Mouse (Mus musculus): ENCODE data around the gene Oaz2. TPM values are rescaled to one million over a fixed set of nuclear protein-coding genes. Genes with fewer than 3 reads are reported as not detected.

The Oaz2 gene
- total and polyA plus RNA-seq, 3 experiments, result 30.2 to 61.4 (median 35.3) TPM

DNA sequence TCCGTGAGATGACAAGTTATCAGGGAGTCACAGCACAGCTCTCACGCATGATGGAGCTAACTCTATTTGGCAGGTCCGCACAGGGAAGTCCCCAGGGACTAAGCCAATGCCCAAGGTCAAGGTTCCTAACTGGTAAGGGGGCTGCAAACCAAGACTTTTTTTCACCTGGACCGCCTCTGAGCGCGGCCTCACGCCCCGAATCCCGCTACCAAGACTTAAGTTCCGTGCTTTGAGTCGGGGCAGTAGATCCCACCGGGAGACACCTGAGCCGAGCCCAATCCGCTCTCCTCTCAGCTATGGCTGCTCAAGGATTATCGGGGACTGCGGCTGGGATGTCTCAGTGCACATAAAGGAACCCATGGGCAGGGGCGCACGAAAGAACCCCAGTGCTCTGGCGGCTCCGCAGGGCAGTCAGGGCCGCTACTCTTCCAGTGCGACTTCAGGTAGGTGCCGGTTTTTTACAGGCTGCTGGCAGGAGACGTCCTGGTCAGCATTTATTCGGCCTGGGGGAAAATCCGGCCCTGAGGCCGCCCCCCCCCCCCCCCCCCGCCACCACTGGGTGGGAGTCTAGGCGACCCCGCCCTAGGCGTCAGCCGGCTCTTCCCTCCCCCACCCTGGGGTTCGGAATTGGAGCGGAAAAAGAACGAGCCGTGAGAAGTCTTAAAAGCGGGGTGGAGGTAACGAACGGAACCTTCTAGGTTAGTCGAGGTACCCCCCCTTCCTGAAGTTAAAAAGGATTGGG lies 38.6 kb upstream of the Oaz2 start, which contains the start of gene Rbpms2:
Rbpms2 (plus strand) TSS at position 624 of the 742 bp plus-strand sequence.
- peaks cover 24% of the 10 kb centered on the region for H3K27me3 ChIP-seq (replicated peaks)
- H3K79me2 ChIP-seq (replicated peaks; ENCODE audit: control insufficient read depth, extremely low read depth, insufficient read depth, poor library complexity, severe bottlenecking), result no peaks in the 10 kb centered on the region
- no peak within 1 kb of the TSS for H3K27ac ChIP-seq (ENCODE audit: insufficient read depth, low read depth)
- no peak for DNase-seq (ENCODE audit: extremely low read depth)
- dilution Hi-C loops (cut with MboI; ENCODE audit: extremely low pct_ligation_motif_present, extremely low pct_unique_long_range_greater_than_20kb, low sequenced_read_pairs), result no loop called here
- H3K36me3 ChIP-seq (replicated peaks in 1 of 2; ENCODE audit: control insufficient read depth in 1 of 2, insufficient read depth in 1 of 2, low read length in 1 of 2), result no peaks in the 10 kb centered on the region
- in situ Hi-C loops (cut with MboI; ENCODE audit: low pct_ligation_motif_present, low pct_unique_long_range_greater_than_20kb, low sequenced_read_pairs), result no loop called here
- H3K4me3 ChIP-seq (replicated peaks in 1 of 3; ENCODE audit: low read depth in 2 of 3, low read length in 2 of 3, poor library complexity in 1 of 3), result peak within 1 kb of the TSS; percentile 21 to 48 (median 38)
- peak within 1 kb of the TSS; percentile 27 for H3K9ac ChIP-seq (ENCODE audit: insufficient read depth, low read depth)
- peaks cover 8% of the 10 kb centered on the region for H3K9me3 ChIP-seq (replicated peaks; ENCODE audit: low read length)
- no peak for TF ChIP-seq PAX5 (IDR thresholded peaks at IDR 0.05; ENCODE audit: low read length)
- TF ChIP-seq E2F4 (IDR thresholded peaks at IDR 0.05; ENCODE audit: insufficient replicate concordance, low read depth, low read length), result no peak
- TF ChIP-seq CTCF (conservative IDR thresholded peaks at IDR 0.05 in 1 of 2, IDR thresholded peaks at IDR 0.05 in 1 of 2; ENCODE audit: low read depth in 2 of 2, low read length in 2 of 2), result no peak
- TF ChIP-seq TCF12 (IDR thresholded peaks at IDR 0.05; ENCODE audit: low read depth, low read length), result no peak
- no peak for TF ChIP-seq CHD1 (IDR thresholded peaks at IDR 0.05; ENCODE audit: low read depth, low read length)
- TF ChIP-seq ELF1 (IDR thresholded peaks at IDR 0.05; ENCODE audit: low read depth, low read length), result no peak
- no peak for TF ChIP-seq MEF2A (IDR thresholded peaks at IDR 0.05; ENCODE audit: borderline replicate concordance, low read depth, low read length)
- TF ChIP-seq SIN3A (IDR thresholded peaks at IDR 0.05; ENCODE audit: low read length), result no peak
- TF ChIP-seq USF1 (IDR thresholded peaks at IDR 0.05; ENCODE audit: low read depth, low read length), result no peak
- no peak for TF ChIP-seq IRF4 (IDR thresholded peaks at IDR 0.05; ENCODE audit: low read depth, low read length)
- TF ChIP-seq POLR2A (IDR thresholded peaks at IDR 0.05; ENCODE audit: low read depth, low read length), result no peak
- no peak for TF ChIP-seq SMC3 (IDR thresholded peaks at IDR 0.05; ENCODE audit: low read depth, low read length)
- TF ChIP-seq UBTF (IDR thresholded peaks at IDR 0.05; ENCODE audit: low read depth, low read length), result no peak
- TF ChIP-seq TBP (conservative IDR thresholded peaks at IDR 0.05; ENCODE audit: low read depth, low read length), result no peak
- no peak for TF ChIP-seq HCFC1 (IDR thresholded peaks at IDR 0.05; ENCODE audit: low read depth, low read length)
- no peak for TF ChIP-seq RAD21 (IDR thresholded peaks at IDR 0.05; ENCODE audit: low read depth, low read length)
- no peak for TF ChIP-seq BHLHE40 (IDR thresholded peaks at IDR 0.05; ENCODE audit: low read depth, low read length)
- TF ChIP-seq ZKSCAN1 (IDR thresholded peaks at IDR 0.05; ENCODE audit: borderline replicate concordance, low read depth, low read length), result no peak
- no peak for TF ChIP-seq USF2 (conservative IDR thresholded peaks at IDR 0.05; ENCODE audit: low read depth, low read length)
- H3K4me1 ChIP-seq (ENCODE audit: control insufficient read depth in 1 of 2, insufficient read depth in 2 of 2), result no peaks in the 10 kb centered on the region
- peak within 1 kb of the TSS; percentile 83 for H3K4me2 ChIP-seq (ENCODE audit: insufficient read depth, low read depth, poor library complexity, severe bottlenecking)
